Mouse (Mus musculus) neural tube, embryonic 12.5 days (tissue): ENCODE results near the gene Slc12a4. TPM values are rescaled to one million over a fixed set of nuclear protein-coding genes. Genes with fewer than 3 reads are reported as not detected.
"Not testable (repeated sequence)": the region's sequence is repeated elsewhere in the genome, so short reads cannot be mapped to it uniquely, and the experiment has no call there.

ENCODE experiments used
- ATAC-seq: fragments of 200-750 bp; cut with Nextera tagmentation; 2 replicates; pipeline ENCODE4 v1.8.0; 2017; ENCODE audit warnings: low read depth, mild to moderate bottlenecking, moderate TSS enrichment, moderate library complexity; ENCODE audit not compliant: low FRiP score
- H3K27ac ChIP-seq: fragments of 300-500 bp; sonication (generic); 2 replicates; pipeline ENCODE4 v1.5.1; 2016
- H3K27me3 ChIP-seq: fragments of 300-500 bp; sonication (generic); replicated peaks from 2 replicates; pipeline ENCODE4 v1.6.1; 2016; ENCODE audit warnings: mild to moderate bottlenecking
- H3K36me3 ChIP-seq: fragments of 300-500 bp; sonication (generic); 2 replicates; pipeline ENCODE4 v1.6.1; 2016; ENCODE audit warnings: mild to moderate bottlenecking
- H3K4me1 ChIP-seq: fragments of 300-500 bp; sonication (generic); 2 replicates; pipeline ENCODE4 v1.6.1; 2016
- H3K4me2 ChIP-seq: fragments of 300-500 bp; sonication (generic); replicated peaks from 2 replicates; pipeline ENCODE4 v1.6.1; 2016; ENCODE audit warnings: mild to moderate bottlenecking
- H3K4me3 ChIP-seq: fragments of 300-500 bp; sonication (generic); 2 replicates; pipeline ENCODE4 v1.5.1; 2016
- H3K9ac ChIP-seq: fragments of 300-500 bp; sonication (generic); 2 replicates; pipeline ENCODE4 v1.6.1; 2016; ENCODE audit warnings: mild to moderate bottlenecking
- H3K9me3 ChIP-seq: fragments of 300-500 bp; sonication (generic); 2 replicates; pipeline ENCODE4 v1.6.1; 2016; ENCODE audit warnings: mild to moderate bottlenecking
- WGBS: fragments of 180-500 bp; shearing (Covaris S2); methylation state at CpG from one replicate; pipeline ENCODE4 v1.1.7; 2016; 5-methylcytosine and 5-hydroxymethylcytosine counted together
- polyA plus RNA-seq: library from polyadenylated mRNA; unstranded; fragments of >200 nt; fragmentation: Nextera tagmentation; extraction: Ambion mirVana; gene quantifications from 2 replicates; pipeline ENCODE4 v1.2.1, GENCODE M21; 2016

Slc12a4 gene
- polyA plus RNA-seq, result 11.8 and 13.9 TPM in 2 replicates

- 1% methylated on average over 45 of the region's 47 CpGs for WGBS
- peak within 1 kb of the TSS; percentile 49 for H3K9ac ChIP-seq
- no peak within 1 kb of the TSS for H3K27ac ChIP-seq
These were observed at the start of gene Slc12a4 for GRCm38 (mm10) chr8:105965905-105966341. Slc12a4 (minus strand) TSS chr8:105966097.

GRCm38 (mm10) chr8:106012203-106012602 is 46.3 kb upstream of the Slc12a4 start:
- Histone ChIP-seq H3K4me3 (peak overlapping the region; percentile 83; the same call in 1 of the 2 replicates), H3K36me3 (peaks cover 12% of the 10 kb centered on the region), H3K4me2 (peak overlapping the region; percentile 99), H3K4me1 (peaks cover 16% of the 10 kb centered on the region)
- WGBS, result 87% methylated on average over 8 of the region's 8 CpGs
- not testable (repeated sequence) for H3K9ac ChIP-seq, H3K27ac ChIP-seq, H3K27me3 ChIP-seq, ATAC-seq, H3K9me3 ChIP-seq

More at GRCm38 (mm10) chr8:105965905-105966341, at the start of gene Slc12a4:
- peak within 1 kb of the TSS; percentile 49 for H3K4me3 ChIP-seq
- H3K27me3 ChIP-seq, result peaks cover 38% of the 10 kb centered on the region
- no peaks in the 10 kb centered on the region for H3K9me3 ChIP-seq
- ATAC-seq, result peak; percentile 69
- peaks cover 7% of the 10 kb centered on the region; the same call in 1 of the 2 replicates for H3K4me1 ChIP-seq
- no peaks in the 10 kb centered on the region for H3K36me3 ChIP-seq
- H3K4me2 ChIP-seq, result peak within 1 kb of the TSS; percentile 74

- H3K4me3 ChIP-seq, result peak within 1 kb of the TSS; percentile 83
- no peaks in the 10 kb centered on the region for H3K9me3 ChIP-seq
- peak within 1 kb of the TSS; percentile 99 for H3K4me2 ChIP-seq
- peak within 1 kb of the TSS; percentile 85 for H3K9ac ChIP-seq
- ATAC-seq, result peak; percentile 36; the same call in 1 of the 2 replicates
- peaks cover 12% of the 10 kb centered on the region for H3K36me3 ChIP-seq
- peaks cover 16% of the 10 kb centered on the region for H3K4me1 ChIP-seq
- H3K27me3 ChIP-seq, result no peaks in the 10 kb centered on the region
- 0 out of 2 replicates have a peak within 1 kb of the TSS, but pooled peaks have one; percentile 21 for H3K27ac ChIP-seq
- WGBS, result 2% methylated on average over 6 of the region's 6 CpGs
These were observed 45.7 kb upstream of the Slc12a4 start, which contains the start of gene Ddx28 for GRCm38 (mm10) chr8:106011643-106011986. Ddx28 (minus strand) TSS chr8:106011882.

- Histone ChIP-seq H3K36me3 (peaks cover 7% of the 10 kb centered on the region), H3K4me1 (peaks cover 16% of the 10 kb centered on the region), H3K9me3 (no peaks in the 10 kb centered on the region), H3K4me2 (peak overlapping the region; percentile 99), H3K27me3 (no peaks in the 10 kb centered on the region), H3K9ac (peak overlapping the region; percentile 85), H3K4me3 (peak overlapping the region; percentile 83), H3K27ac (0 out of 2 replicates have a peak overlapping the region, but pooled peaks have one; percentile 21)
- WGBS, result 1% methylated on average over 74 of the region's 74 CpGs
- peak; percentile 94 for ATAC-seq
These were observed 45.1 kb upstream of the Slc12a4 start for GRCm38 (mm10) chr8:106010748-106011642.

GRCm38 (mm10) chr8:106007891-106008290 is 42.0 kb upstream of the Slc12a4 start:
- not testable (repeated sequence) for H3K27ac ChIP-seq, H3K36me3 ChIP-seq, H3K4me2 ChIP-seq, H3K4me3 ChIP-seq, H3K9me3 ChIP-seq, H3K9ac ChIP-seq, H3K27me3 ChIP-seq, ATAC-seq
- 66% methylated on average over 3 of the region's 3 CpGs for WGBS
- peaks cover 16% of the 10 kb centered on the region for H3K4me1 ChIP-seq

GRCm38 (mm10) chr8:106007135-106007534 is 41.2 kb upstream of the Slc12a4 start:
- Histone ChIP-seq H3K27me3 (no peaks in the 10 kb centered on the region), H3K9me3 (no peaks in the 10 kb centered on the region)

GRCm38 (mm10) chr8:106006413-106006812 is 40.5 kb upstream of the Slc12a4 start:
- Histone ChIP-seq H3K4me3 (no peak overlapping the region), H3K27me3 (no peaks in the 10 kb centered on the region), H3K36me3 (peaks cover 3% of the 10 kb centered on the region; the same call in 1 of the 2 replicates), H3K9me3 (no peaks in the 10 kb centered on the region), H3K27ac (no peak overlapping the region), H3K9ac (no peak overlapping the region), H3K4me1 (peaks cover 11% of the 10 kb centered on the region), H3K4me2 (no peak overlapping the region)
- ATAC-seq, result no peak
- 86% methylated on average over 4 of the region's 4 CpGs for WGBS

More at GRCm38 (mm10) chr8:106007135-106007534, 41.2 kb upstream of the Slc12a4 start:
- peaks cover 3% of the 10 kb centered on the region; the same call in 1 of the 2 replicates for H3K36me3 ChIP-seq
- H3K27ac ChIP-seq, result no peak overlapping the region
- ATAC-seq, result no peak
- no peak overlapping the region for H3K4me3 ChIP-seq
- H3K4me1 ChIP-seq, result peaks cover 16% of the 10 kb centered on the region
- WGBS, result 77% methylated on average over 3 of the region's 3 CpGs
- H3K4me2 ChIP-seq, result no peak overlapping the region
- no peak overlapping the region for H3K9ac ChIP-seq

GRCm38 (mm10) chr8:106005875-106006274 is 40.0 kb upstream of the Slc12a4 start, which contains the start of gene Dpep2nb:
Dpep2nb (minus strand) TSS chr8:106005975.
- Histone ChIP-seq H3K9me3 (no peaks in the 10 kb centered on the region), H3K4me1 (peaks cover 11% of the 10 kb centered on the region), H3K27ac (no peak within 1 kb of the TSS), H3K4me2 (no peak within 1 kb of the TSS), H3K4me3 (no peak within 1 kb of the TSS), H3K27me3 (no peaks in the 10 kb centered on the region), H3K9ac (no peak within 1 kb of the TSS), H3K36me3 (peaks cover 3% of the 10 kb centered on the region; the same call in 1 of the 2 replicates)
- 80% methylated on average over 4 of the region's 4 CpGs for WGBS
- ATAC-seq, result no peak

- Histone ChIP-seq H3K27me3 (no peaks in the 10 kb centered on the region), H3K36me3 (peaks cover 3% of the 10 kb centered on the region; the same call in 1 of the 2 replicates), H3K9me3 (no peaks in the 10 kb centered on the region), H3K4me3 (no peak overlapping the region), H3K9ac (no peak overlapping the region), H3K4me1 (no peaks in the 10 kb centered on the region), H3K4me2 (no peak overlapping the region), H3K27ac (no peak overlapping the region)
- no peak for ATAC-seq
- 84% methylated on average over 8 of the region's 8 CpGs for WGBS
These were observed 38.8 kb upstream of the Slc12a4 start for GRCm38 (mm10) chr8:106004538-106005207.

- ATAC-seq, result no peak
- WGBS, result 89% methylated on average over 4 of the region's 4 CpGs
- Histone ChIP-seq H3K27ac (no peak overlapping the region), H3K4me3 (no peak overlapping the region), H3K9me3 (no peaks in the 10 kb centered on the region), H3K4me1 (no peaks in the 10 kb centered on the region), H3K36me3 (no peaks in the 10 kb centered on the region), H3K9ac (no peak overlapping the region), H3K4me2 (no peak overlapping the region), H3K27me3 (no peaks in the 10 kb centered on the region)
These were observed 36.0 kb upstream of the Slc12a4 start for GRCm38 (mm10) chr8:106001908-106002307.

- Histone ChIP-seq H3K4me2 (no peak overlapping the region), H3K4me1 (no peaks in the 10 kb centered on the region), H3K36me3 (no peaks in the 10 kb centered on the region), H3K27me3 (no peaks in the 10 kb centered on the region), H3K27ac (no peak overlapping the region), H3K9me3 (no peaks in the 10 kb centered on the region), H3K9ac (no peak overlapping the region), H3K4me3 (no peak overlapping the region)
- 88% methylated on average over 2 of the region's 2 CpGs for WGBS
- no peak for ATAC-seq
These were observed 33.1 kb upstream of the Slc12a4 start for GRCm38 (mm10) chr8:105998971-105999370.

GRCm38 (mm10) chr8:105996359-105996758 is 30.5 kb upstream of the Slc12a4 start:
- Histone ChIP-seq H3K27ac (no peak overlapping the region), H3K36me3 (no peaks in the 10 kb centered on the region), H3K4me2 (no peak overlapping the region), H3K9ac (no peak overlapping the region), H3K4me3 (no peak overlapping the region), H3K27me3 (no peaks in the 10 kb centered on the region), H3K4me1 (no peaks in the 10 kb centered on the region), H3K9me3 (no peaks in the 10 kb centered on the region)
- no peak for ATAC-seq
- WGBS, result 76% methylated on average over 7 of the region's 7 CpGs
